In the genomic region with DNA sequence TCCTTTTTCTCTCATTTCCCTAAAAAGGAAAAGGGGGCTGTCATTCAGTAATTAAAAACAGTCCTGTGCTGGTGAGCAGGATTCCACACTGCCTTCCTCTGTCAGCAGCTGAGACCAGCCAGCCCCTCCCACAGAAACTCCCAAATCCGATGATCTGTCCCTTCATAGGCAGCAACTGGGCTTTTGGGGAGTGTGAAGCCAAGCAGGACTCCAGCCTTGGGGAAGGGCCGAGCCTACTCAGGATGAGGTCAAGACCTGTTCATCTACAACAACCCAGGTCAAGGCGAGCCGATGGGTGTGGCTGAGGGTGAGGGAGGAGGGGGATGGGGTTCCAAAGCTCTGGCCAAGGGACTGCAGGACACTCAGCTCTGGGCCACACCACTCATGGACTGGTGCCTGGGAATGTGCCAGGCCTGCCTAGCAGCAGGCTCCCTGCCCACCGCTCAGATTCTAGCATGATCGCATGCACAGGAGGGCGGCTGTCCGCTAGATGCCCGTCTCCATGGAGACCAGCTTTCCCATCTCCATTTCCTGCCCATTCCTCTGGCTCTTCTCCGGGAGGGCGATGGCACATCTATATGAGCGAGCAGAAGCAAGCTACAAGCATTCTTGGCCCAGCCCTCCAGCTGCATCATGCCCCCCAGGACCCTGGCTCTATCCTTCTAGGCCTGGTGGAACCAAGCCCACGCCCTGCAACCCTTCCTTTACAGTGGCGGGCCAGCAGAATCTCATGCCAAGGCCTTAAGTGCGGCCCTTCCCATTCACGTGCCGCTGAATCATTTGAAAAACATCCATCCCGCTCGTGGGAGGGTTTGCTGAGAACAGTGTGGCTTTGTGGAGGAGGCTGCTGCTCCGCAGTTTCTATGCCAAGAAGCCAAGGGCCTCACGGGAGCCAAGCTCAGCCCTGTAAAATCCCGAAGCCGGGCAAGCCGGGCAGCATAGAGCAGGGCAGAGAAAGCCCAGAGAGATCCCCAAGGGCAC, we compare ENCODE assay signal across 9 mouse cellular contexts. TPM values are rescaled to one million over a fixed set of nuclear protein-coding genes. Genes with fewer than 3 reads are reported as not detected.
DNase-seq lines count a peak whose midpoint lies in the region; ATAC-seq and TF ChIP-seq lines count a peak whose summit lies in the region.
"Had no signal": no experiment of that assay in that cellular context is flagged by ENCODE, and none has a peak within 500 bp of the region (broad histone marks: within the 10 kb centered on the region; RNA-seq: fewer than 3 reads in every experiment).

No protein-coding gene starts in this region.

- H3K4me1 ChIP-seq in liver, postnatal 0 days (ENCODE audit: insufficient read depth) = peaks cover 7% of the 10 kb centered on the region; the same call in 1 of the 2 replicates
- peaks cover 12% of the 10 kb centered on the region; the same call in 1 of the 2 replicates for H3K4me1 ChIP-seq in intestine, embryonic 15.5 days (replicated peaks)
- H3K4me1 ChIP-seq in neural tube, embryonic 15.5 days = peaks cover 51% of the 10 kb centered on the region
- H3K4me1 ChIP-seq: liver, embryonic 15.5 days had no signal

- 0 out of 2 replicates have a peak overlapping the region, but pooled peaks have one; percentile 11 for H3K27ac ChIP-seq in liver, postnatal 0 days (ENCODE audit: low read depth)
- H3K27ac ChIP-seq in intestine, embryonic 15.5 days = peak overlapping the region; percentile 44
- H3K27ac ChIP-seq in neural tube, embryonic 15.5 days (replicated peaks) = peak overlapping the region; percentile 83
- H3K27ac ChIP-seq: liver, embryonic 15.5 days had no signal

- no peak for TF ChIP-seq EP300 in liver, postnatal 0 days (IDR thresholded peaks at IDR 0.05; ENCODE audit: low read depth)

- H3K4me2 ChIP-seq in liver, postnatal 0 days (ENCODE audit: low read depth, low read length) = no peak overlapping the region
- H3K4me2 ChIP-seq in intestine, embryonic 15.5 days (replicated peaks) = no peak overlapping the region
- H3K4me2 ChIP-seq in neural tube, embryonic 15.5 days = peak overlapping the region; percentile 35
- H3K4me2 ChIP-seq: liver, embryonic 15.5 days had no signal

- DNase-seq in liver, postnatal 0 days = no peak
- DNase-seq in liver = no peak
- DNase-seq in embryo, embryonic 10.5 days (ENCODE audit: low spot score) = peak; percentile 61
- peak; percentile 86 for DNase-seq in gastrocnemius, postnatal 25 days
- peak; percentile 88 to 96 for DNase-seq in left cerebral cortex, postnatal 25 days (ENCODE audit: low spot score in 2 of 2)
- DNase-seq in spleen, postnatal 4 days (ENCODE audit: low spot score in 2 of 2) = no peak

- H3K9ac ChIP-seq in liver, postnatal 0 days (replicated peaks) = no peak overlapping the region
- no peak overlapping the region for H3K9ac ChIP-seq in intestine, embryonic 15.5 days
- no peak overlapping the region for H3K9ac ChIP-seq in neural tube, embryonic 15.5 days (replicated peaks)
- H3K9ac ChIP-seq: liver, embryonic 15.5 days had no signal

- 82% methylated on average over 24 of the region's 24 CpGs for WGBS in liver, postnatal 0 days (ENCODE audit: insufficient replicate concordance)
- 71% methylated on average over 24 of the region's 24 CpGs for WGBS in intestine, embryonic 15.5 days
- 52% methylated on average over 24 of the region's 24 CpGs for WGBS in neural tube, embryonic 15.5 days

- ATAC-seq in liver, postnatal 0 days = no peak
- peak; percentile 58 for ATAC-seq in intestine, embryonic 15.5 days
- peak; percentile 84 for ATAC-seq in neural tube, embryonic 15.5 days (ENCODE audit: low FRiP score)

- no peak overlapping the region for H3K4me3 ChIP-seq in liver, postnatal 0 days (ENCODE audit: low read depth, low read length)
- H3K4me3 ChIP-seq in intestine, embryonic 15.5 days (replicated peaks) = no peak overlapping the region
- no peak overlapping the region for H3K4me3 ChIP-seq in neural tube, embryonic 15.5 days (replicated peaks)
- H3K4me3 ChIP-seq: liver, embryonic 15.5 days had no signal

- H3K9me3 ChIP-seq in liver, postnatal 0 days (ENCODE audit: low read length) = no peaks in the 10 kb centered on the region
- no peaks in the 10 kb centered on the region for H3K9me3 ChIP-seq in intestine, embryonic 15.5 days
- no peaks in the 10 kb centered on the region for H3K9me3 ChIP-seq in neural tube, embryonic 15.5 days (replicated peaks)
- H3K9me3 ChIP-seq: liver, embryonic 15.5 days had no signal

- intact Hi-C loops in left cerebral cortex, postnatal 25 days (cut with DNase I) = loop anchor here (1.0 kb wide), 1 partner anchor 10 kb away; no protein-coding TSS in a partner anchor

- H3K36me3 ChIP-seq in liver, postnatal 0 days (replicated peaks; ENCODE audit: insufficient read depth, low read length) = no peaks in the 10 kb centered on the region
- H3K36me3 ChIP-seq in intestine, embryonic 15.5 days = no peaks in the 10 kb centered on the region
- no peaks in the 10 kb centered on the region for H3K36me3 ChIP-seq in neural tube, embryonic 15.5 days
- H3K36me3 ChIP-seq: liver, embryonic 15.5 days had no signal

- no peaks in the 10 kb centered on the region for H3K27me3 ChIP-seq in liver, postnatal 0 days (ENCODE audit: insufficient read depth, low read length)
- H3K27me3 ChIP-seq in intestine, embryonic 15.5 days (replicated peaks) = no peaks in the 10 kb centered on the region
- no peaks in the 10 kb centered on the region for H3K27me3 ChIP-seq in neural tube, embryonic 15.5 days (replicated peaks)

- TF ChIP-seq CTCF in liver, postnatal 0 days (IDR thresholded peaks at IDR 0.05; ENCODE audit: low read depth) = no peak

RNA-seq across cellular contexts. Expression of gene Cep295nl, which starts 15.0 kb away (rescaled TPM):
- polyA plus RNA-seq in liver, postnatal 0 days (2015; fragmentation: Nextera tagmentation; extraction: Ambion mirVana) = 0.05 TPM in 1 of 2 replicates, not detected in the other
- total RNA-seq in gastrocnemius, postnatal 25 days (2021) = 1 to 10 TPM in 1 of 2 experiments, under 1 TPM in 1; 0.99 to 1.0 TPM
- polyA plus RNA-seq in intestine, embryonic 15.5 days (2015; fragmentation: Nextera tagmentation; extraction: Ambion mirVana) = 0.23 and 0.24 TPM in 2 replicates
- total RNA-seq in left cerebral cortex, postnatal 25 days (2021) = 1 to 10 TPM in 1 of 2 experiments, under 1 TPM in 1; 0.66 to 1.2 TPM
- 0.18 and 0.37 TPM in 2 replicates for polyA plus RNA-seq in neural tube, embryonic 15.5 days (2015; fragmentation: Nextera tagmentation; extraction: Ambion mirVana)
- polyA plus RNA-seq: liver, embryonic 15.5 days had no signal

RNA-seq across cellular contexts. Expression of gene Timp2, which starts 28.3 kb away (rescaled TPM):
- 8.4 TPM in 2 replicates for polyA plus RNA-seq in liver, postnatal 0 days (2015; fragmentation: Nextera tagmentation; extraction: Ambion mirVana)
- 10 to 100 TPM; 77.3 to 96.4 TPM for total RNA-seq in gastrocnemius, postnatal 25 days (2021)
- polyA plus RNA-seq in intestine, embryonic 15.5 days (2015; fragmentation: Nextera tagmentation; extraction: Ambion mirVana) = 58.8 and 60.2 TPM in 2 replicates
- total RNA-seq in left cerebral cortex, postnatal 25 days (2021) = 100 to 1,000 TPM; 254 to 273 TPM
- 84.6 and 86.6 TPM in 2 replicates for polyA plus RNA-seq in neural tube, embryonic 15.5 days (2015; fragmentation: Nextera tagmentation; extraction: Ambion mirVana)

RNA-seq across cellular contexts. Expression of gene Usp36, which starts 37.2 kb away (rescaled TPM):
- 3.2 and 3.8 TPM in 2 replicates for polyA plus RNA-seq in liver, postnatal 0 days (2015; fragmentation: Nextera tagmentation; extraction: Ambion mirVana)
- 10 to 100 TPM; 11.9 to 12.8 TPM for total RNA-seq in gastrocnemius, postnatal 25 days (2021)
- polyA plus RNA-seq in intestine, embryonic 15.5 days (2015; fragmentation: Nextera tagmentation; extraction: Ambion mirVana) = 16.8 and 19.7 TPM in 2 replicates
- total RNA-seq in left cerebral cortex, postnatal 25 days (2021) = 10 to 100 TPM; 23.5 to 29.6 TPM
- polyA plus RNA-seq in neural tube, embryonic 15.5 days (2015; fragmentation: Nextera tagmentation; extraction: Ambion mirVana) = 17.5 and 19.5 TPM in 2 replicates

Comparison
In these comparisons a context has a peak if more than half of its experiments do, and no peak if none do; other contexts are left out.
1. DNase-seq: peak in embryo, embryonic 10.5 days (single experiment), gastrocnemius, postnatal 25 days (single experiment) and left cerebral cortex, postnatal 25 days (2 of 2); none in liver, postnatal 0 days (single experiment), liver (single experiment) and spleen, postnatal 4 days (0 of 2).
2. H3K27ac ChIP-seq: peak in every context shown above with its lines; median percentile 83 in neural tube, embryonic 15.5 days; 44 in intestine, embryonic 15.5 days; 11 in liver, postnatal 0 days.